Mouse (Mus musculus) heart, embryonic 10.5 days (tissue): ENCODE results near the gene Ctrl. TPM values are rescaled to one million over a fixed set of nuclear protein-coding genes. Genes with fewer than 3 reads are reported as not detected.

Experiments
- DNase-seq: peaks from one replicate; pipeline ENCODE4 v3.0.0-alpha.2; 2017; ENCODE audit warnings: low spot score
- H3K27ac ChIP-seq: fragments of 300-500 bp; sonication (generic); 2 replicates; pipeline ENCODE4 v1.5.1; 2016; ENCODE audit warnings: mild to moderate bottlenecking
- H3K27me3 ChIP-seq: fragments of 300-500 bp; sonication (generic); 2 replicates; pipeline ENCODE4 v1.6.1; 2016; ENCODE audit warnings: mild to moderate bottlenecking; ENCODE audit not compliant: poor library complexity, insufficient read depth, severe bottlenecking
- H3K36me3 ChIP-seq: fragments of 300-500 bp; sonication (generic); 2 replicates; pipeline ENCODE4 v1.6.1; 2016; ENCODE audit warnings: mild to moderate bottlenecking, moderate library complexity
- H3K4me1 ChIP-seq: fragments of 300-500 bp; sonication (generic); 2 replicates; pipeline ENCODE4 v1.6.1; 2016; ENCODE audit warnings: mild to moderate bottlenecking
- H3K4me3 ChIP-seq: fragments of 300-500 bp; sonication (generic); 2 replicates; pipeline ENCODE4 v1.5.1; 2016; ENCODE audit warnings: mild to moderate bottlenecking, moderate library complexity
- H3K9me3 ChIP-seq: fragments of 300-500 bp; sonication (generic); 2 replicates; pipeline ENCODE4 v1.6.1; 2016; ENCODE audit warnings: mild to moderate bottlenecking, moderate library complexity
- WGBS: fragments of 180-500 bp; shearing (Covaris S2); methylation state at CpG from one replicate; pipeline ENCODE4 v1.1.7; 2016; 5-methylcytosine and 5-hydroxymethylcytosine counted together
- polyA plus RNA-seq: library from polyadenylated mRNA; unstranded; fragments of >200 nt; fragmentation: Nextera tagmentation; extraction: Ambion mirVana; gene quantifications from 2 replicates; pipeline ENCODE4 v1.2.1, GENCODE M21; 2016

Ctrl gene
- polyA plus RNA-seq, 1 experiment from 2014 or later = 2.6 TPM

- DNase-seq = no peak
- Histone ChIP-seq H3K9me3 (no peaks in the 10 kb centered on the region), H3K27ac (no peak overlapping the region), H3K36me3 (peaks cover 50% of the 10 kb centered on the region), H3K27me3 (no peaks in the 10 kb centered on the region), H3K4me1 (peaks cover 67% of the 10 kb centered on the region), H3K4me3 (no peak overlapping the region)
- 72% methylated on average over 14 of the region's 14 CpGs for WGBS
These were observed 27.4 kb upstream of the Ctrl start for GRCm38 (mm10) chr8:105961101-105961500.

- Histone ChIP-seq H3K9me3 (no peaks in the 10 kb centered on the region), H3K4me3 (no peak overlapping the region), H3K4me1 (peaks cover 57% of the 10 kb centered on the region), H3K27me3 (no peaks in the 10 kb centered on the region), H3K36me3 (peaks cover 65% of the 10 kb centered on the region), H3K27ac (no peak overlapping the region)
- no peak for DNase-seq
- WGBS = 89% methylated on average over 7 of the region's 7 CpGs
These were observed 25.7 kb upstream of the Ctrl start for GRCm38 (mm10) chr8:105959350-105959749.

GRCm38 (mm10) chr8:105957813-105958212, 24.2 kb upstream of the Ctrl start:
- Histone ChIP-seq H3K36me3 (peaks cover 81% of the 10 kb centered on the region), H3K9me3 (no peaks in the 10 kb centered on the region), H3K27ac (0 out of 2 replicates have a peak overlapping the region, but pooled peaks have one; percentile 22), H3K4me3 (no peak overlapping the region), H3K4me1 (peaks cover 41% of the 10 kb centered on the region), H3K27me3 (no peaks in the 10 kb centered on the region)
- 50% methylated on average over 2 of the region's 4 CpGs for WGBS
- no peak for DNase-seq

- H3K27ac ChIP-seq = no peak overlapping the region
- H3K4me3 ChIP-seq = no peak overlapping the region
- peaks cover 32% of the 10 kb centered on the region for H3K4me1 ChIP-seq
- no peak for DNase-seq
- WGBS = 79% methylated on average over 4 of the region's 4 CpGs
- H3K9me3 ChIP-seq = no peaks in the 10 kb centered on the region
- no peaks in the 10 kb centered on the region for H3K27me3 ChIP-seq
- H3K36me3 ChIP-seq = peaks cover 91% of the 10 kb centered on the region
These were observed 22.9 kb upstream of the Ctrl start for GRCm38 (mm10) chr8:105956556-105956955.

GRCm38 (mm10) chr8:105951057-105951659, 17.5 kb upstream of the Ctrl start:
- H3K36me3 ChIP-seq = peaks cover 95% of the 10 kb centered on the region
- H3K9me3 ChIP-seq = no peaks in the 10 kb centered on the region
- H3K4me3 ChIP-seq = no peak overlapping the region
- peak overlapping the region; percentile 53; the same call in 1 of the 2 replicates for H3K27ac ChIP-seq
- DNase-seq = no peak
- H3K27me3 ChIP-seq = no peaks in the 10 kb centered on the region
- H3K4me1 ChIP-seq = peaks cover 24% of the 10 kb centered on the region
- WGBS = 33% methylated on average over 7 of the region's 7 CpGs

GRCm38 (mm10) chr8:105949350-105949749, 15.7 kb upstream of the Ctrl start:
- 79% methylated on average over 10 of the region's 10 CpGs for WGBS
- Histone ChIP-seq H3K27me3 (no peaks in the 10 kb centered on the region), H3K4me3 (no peak overlapping the region), H3K27ac (peak overlapping the region; percentile 37; the same call in 1 of the 2 replicates), H3K9me3 (no peaks in the 10 kb centered on the region), H3K4me1 (peaks cover 21% of the 10 kb centered on the region), H3K36me3 (peaks cover 97% of the 10 kb centered on the region)
- no peak for DNase-seq

GRCm38 (mm10) chr8:105943321-105943739, 9.7 kb upstream of the Ctrl start, which contains the start of gene Lcat:
Gene Lcat, minus strand, starts transcription at chr8:105943382.
- 68% methylated on average over 8 of the region's 8 CpGs for WGBS
- H3K27me3 ChIP-seq = no peaks in the 10 kb centered on the region
- no peak for DNase-seq

GRCm38 (mm10) chr8:105942542-105942941, 8.9 kb upstream of the Ctrl start:
- no peak overlapping the region for H3K27ac ChIP-seq
- H3K4me1 ChIP-seq = peaks cover 14% of the 10 kb centered on the region
- no peaks in the 10 kb centered on the region for H3K27me3 ChIP-seq
- H3K4me3 ChIP-seq = no peak overlapping the region
- no peaks in the 10 kb centered on the region for H3K9me3 ChIP-seq
- 95% methylated on average over 5 of the region's 5 CpGs for WGBS
- DNase-seq = no peak
- peaks cover 77% of the 10 kb centered on the region for H3K36me3 ChIP-seq

More at GRCm38 (mm10) chr8:105943321-105943739, 9.7 kb upstream of the Ctrl start, which contains the start of gene Lcat:
- no peak within 1 kb of the TSS for H3K27ac ChIP-seq
- no peaks in the 10 kb centered on the region for H3K9me3 ChIP-seq
- H3K4me1 ChIP-seq = peaks cover 9% of the 10 kb centered on the region
- H3K4me3 ChIP-seq = no peak within 1 kb of the TSS
- H3K36me3 ChIP-seq = peaks cover 85% of the 10 kb centered on the region

GRCm38 (mm10) chr8:105942026-105942425, 8.4 kb upstream of the Ctrl start:
- H3K4me1 ChIP-seq = peaks cover 14% of the 10 kb centered on the region
- no peak for DNase-seq
- H3K27ac ChIP-seq = no peak overlapping the region
- no peak overlapping the region for H3K4me3 ChIP-seq
- no peaks in the 10 kb centered on the region for H3K27me3 ChIP-seq
- 92% methylated on average over 11 of the region's 11 CpGs for WGBS
- H3K36me3 ChIP-seq = peaks cover 72% of the 10 kb centered on the region
- no peaks in the 10 kb centered on the region for H3K9me3 ChIP-seq

GRCm38 (mm10) chr8:105938306-105938669, 4.6 kb upstream of the Ctrl start, which contains the start of gene Psmb10:
Gene Psmb10, minus strand, starts transcription at chr8:105938444.
- Histone ChIP-seq H3K4me3 (peak within 1 kb of the TSS; percentile 67), H3K4me1 (peaks cover 29% of the 10 kb centered on the region), H3K27ac (peak within 1 kb of the TSS; percentile 89), H3K36me3 (peaks cover 35% of the 10 kb centered on the region), H3K9me3 (no peaks in the 10 kb centered on the region), H3K27me3 (no peaks in the 10 kb centered on the region)
- 22% methylated on average over 4 of the region's 4 CpGs for WGBS
- no peak for DNase-seq

- no peaks in the 10 kb centered on the region for H3K27me3 ChIP-seq
- DNase-seq = no peak
- peak overlapping the region; percentile 89 for H3K27ac ChIP-seq
- H3K4me1 ChIP-seq = peaks cover 25% of the 10 kb centered on the region
- peak overlapping the region; percentile 67 for H3K4me3 ChIP-seq
- no peaks in the 10 kb centered on the region for H3K9me3 ChIP-seq
- H3K36me3 ChIP-seq = peaks cover 30% of the 10 kb centered on the region
- WGBS = under 1% methylated on average over 33 of the region's 33 CpGs
These were observed 4.0 kb upstream of the Ctrl start for GRCm38 (mm10) chr8:105937496-105938305.

- Histone ChIP-seq H3K4me1 (peaks cover 25% of the 10 kb centered on the region), H3K9me3 (no peaks in the 10 kb centered on the region), H3K27ac (peak overlapping the region; percentile 89), H3K27me3 (no peaks in the 10 kb centered on the region), H3K36me3 (peaks cover 25% of the 10 kb centered on the region), H3K4me3 (peak overlapping the region; percentile 67)
- under 1% methylated on average over 30 of the region's 30 CpGs for WGBS
- peak; percentile 98 for DNase-seq
These were observed 3.3 kb upstream of the Ctrl start for GRCm38 (mm10) chr8:105936866-105937475.
